12 mouse cellular contexts compared by ENCODE assay signal in genomic region chr2:152393225-152394017, GRCm38 (mm10). TPM values are rescaled to one million over a fixed set of nuclear protein-coding genes. Genes with fewer than 3 reads are reported as not detected.
DNase-seq lines count a peak whose midpoint lies in the region; ATAC-seq and TF ChIP-seq lines count a peak whose summit lies in the region.
"Had no signal": no experiment of that assay in that cellular context is flagged by ENCODE, and none has a peak within 500 bp of the region (broad histone marks: within the 10 kb centered on the region; RNA-seq: fewer than 3 reads in every experiment).

No protein-coding gene starts in this region.

- no peaks in the 10 kb centered on the region for H3K9me3 ChIP-seq in kidney, postnatal 0 days (replicated peaks; ENCODE audit: low read length)
- no peaks in the 10 kb centered on the region for H3K9me3 ChIP-seq in hindbrain, embryonic 15.5 days
- no peaks in the 10 kb centered on the region for H3K9me3 ChIP-seq in neural tube, embryonic 13.5 days
- H3K9me3 ChIP-seq: limb, embryonic 15.5 days had no signal

- H3K27ac ChIP-seq in kidney, postnatal 0 days = 0 out of 2 replicates have a peak overlapping the region, but pooled peaks have one; percentile 37
- no peak overlapping the region for H3K27ac ChIP-seq in hindbrain, embryonic 15.5 days (replicated peaks)
- 0 out of 2 replicates have a peak overlapping the region, but pooled peaks have one; percentile 7 for H3K27ac ChIP-seq in neural tube, embryonic 13.5 days (replicated peaks)

- no peak for ATAC-seq in kidney, postnatal 0 days (replicated peaks; ENCODE audit: low FRiP score, low read depth)
- no peak for ATAC-seq in hindbrain, embryonic 15.5 days (ENCODE audit: low FRiP score, low read depth)
- ATAC-seq in neural tube, embryonic 13.5 days (ENCODE audit: low read depth) = no peak

- H3K4me2 ChIP-seq in kidney, postnatal 0 days (ENCODE audit: low read length) = peak overlapping the region; percentile 95; the same call in 1 of the 2 replicates
- peak overlapping the region; percentile 94 for H3K4me2 ChIP-seq in hindbrain, embryonic 15.5 days
- H3K4me2 ChIP-seq in neural tube, embryonic 13.5 days = peak overlapping the region; percentile 98

- peaks cover 15% of the 10 kb centered on the region; the same call in 1 of the 2 replicates for H3K4me1 ChIP-seq in kidney, postnatal 0 days (replicated peaks; ENCODE audit: insufficient read depth, low read length)
- peaks cover 27% of the 10 kb centered on the region for H3K4me1 ChIP-seq in hindbrain, embryonic 15.5 days (replicated peaks)
- peaks cover 32% of the 10 kb centered on the region for H3K4me1 ChIP-seq in neural tube, embryonic 13.5 days (replicated peaks)

- H3K36me3 ChIP-seq in kidney, postnatal 0 days (ENCODE audit: insufficient read depth, low read length) = no peaks in the 10 kb centered on the region
- H3K36me3 ChIP-seq in hindbrain, embryonic 15.5 days = no peaks in the 10 kb centered on the region
- peaks cover 14% of the 10 kb centered on the region for H3K36me3 ChIP-seq in neural tube, embryonic 13.5 days

- 43% methylated on average over 9 of the region's 9 CpGs for WGBS in kidney, postnatal 0 days
- WGBS in hindbrain, embryonic 15.5 days = 59% methylated on average over 9 of the region's 9 CpGs
- 57% methylated on average over 9 of the region's 9 CpGs for WGBS in neural tube, embryonic 13.5 days

- no peak overlapping the region for H3K4me3 ChIP-seq in kidney, postnatal 0 days (replicated peaks; ENCODE audit: low read depth, low read length)
- H3K4me3 ChIP-seq in hindbrain, embryonic 15.5 days = peak overlapping the region; percentile 75; the same call in 1 of the 2 replicates
- H3K4me3 ChIP-seq in neural tube, embryonic 13.5 days = peak overlapping the region; percentile 84
- H3K4me3 ChIP-seq: erythroblast, embryonic 14.5 days had no signal

- TF ChIP-seq CTCF in kidney, postnatal 0 days (IDR thresholded peaks at IDR 0.05; ENCODE audit: low read depth) = no peak

- no peaks in the 10 kb centered on the region for H3K27me3 ChIP-seq in kidney, postnatal 0 days (ENCODE audit: insufficient read depth, low read length)
- H3K27me3 ChIP-seq in hindbrain, embryonic 15.5 days = no peaks in the 10 kb centered on the region
- no peaks in the 10 kb centered on the region for H3K27me3 ChIP-seq in neural tube, embryonic 13.5 days
- H3K27me3 ChIP-seq: limb, embryonic 15.5 days had no signal

- H3K9ac ChIP-seq in kidney, postnatal 0 days (ENCODE audit: low read depth, low read length) = no peak overlapping the region
- H3K9ac ChIP-seq in hindbrain, embryonic 15.5 days = no peak overlapping the region
- H3K9ac ChIP-seq in neural tube, embryonic 13.5 days = peak overlapping the region; percentile 39
- H3K9ac ChIP-seq: limb, embryonic 15.5 days had no signal

- peak; percentile 32 for DNase-seq in adrenal gland, postnatal 10 days
- DNase-seq in adrenal gland, adult 8-10 months = no peak
- no peak for DNase-seq in kidney, postnatal 0 days (ENCODE audit: low spot score)
- DNase-seq in kidney, postnatal 14 days = no peak
- DNase-seq in right cerebral cortex, postnatal 14 days = no peak
- DNase-seq in layer of hippocampus, postnatal 36 days = no peak
- DNase-seq: spleen, adult 18-20 months had no signal

RNA-seq across cellular contexts. Expression of gene Sox12, which starts 4.4 kb away (rescaled TPM):
- 10 to 100 TPM; 15.7 to 22.7 TPM for total RNA-seq in adrenal gland, postnatal 10 days (2021)
- 10 to 100 TPM in 3 of 4 experiments, 1 to 10 TPM in 1; 9.9 to 16.8 (median 12.6) TPM for total RNA-seq in adrenal gland, adult 8-10 months (2022)
- 8.2 and 9.2 TPM in 2 replicates for polyA plus RNA-seq in kidney, postnatal 0 days (2015; fragmentation: Nextera tagmentation; extraction: Ambion mirVana)
- polyA plus RNA-seq in hindbrain, embryonic 15.5 days (2015; fragmentation: Nextera tagmentation; extraction: Ambion mirVana) = 13.8 and 14.9 TPM in 2 replicates
- polyA plus RNA-seq in neural tube, embryonic 13.5 days (2015; fragmentation: Nextera tagmentation; extraction: Ambion mirVana) = 14.9 and 15.3 TPM in 2 replicates
- 10 to 100 TPM; 15.5 to 15.7 TPM for total RNA-seq in layer of hippocampus, postnatal 36 days (2021)

RNA-seq across cellular contexts. Expression of gene Nrsn2, which starts 17.0 kb away (rescaled TPM):
- total RNA-seq in adrenal gland, postnatal 10 days (2021) = 1 to 10 TPM; 1.8 to 2.8 TPM
- total RNA-seq in adrenal gland, adult 8-10 months (2022) = 10 to 100 TPM in 1 of 4 experiments, 1 to 10 TPM in 3; 5.3 to 11.3 (median 8.1) TPM
- polyA plus RNA-seq in kidney, postnatal 0 days (2015; fragmentation: Nextera tagmentation; extraction: Ambion mirVana) = 0.60 and 0.68 TPM in 2 replicates
- polyA plus RNA-seq in hindbrain, embryonic 15.5 days (2015; fragmentation: Nextera tagmentation; extraction: Ambion mirVana) = 50.6 and 60.3 TPM in 2 replicates
- 30.7 and 32.0 TPM in 2 replicates for polyA plus RNA-seq in neural tube, embryonic 13.5 days (2015; fragmentation: Nextera tagmentation; extraction: Ambion mirVana)
- total RNA-seq in layer of hippocampus, postnatal 36 days (2021) = 10 to 100 TPM; 67.2 to 85.4 TPM
- total RNA-seq: heart, adult 18-20 months had no signal
- polyA plus RNA-seq: erythroblast, embryonic 14.5 days had no signal

RNA-seq across cellular contexts. Expression of gene Zcchc3, which starts 21.4 kb away (rescaled TPM):
- 10 to 100 TPM in 1 of 2 experiments, 1 to 10 TPM in 1; 9.4 to 11.1 TPM for total RNA-seq in adrenal gland, postnatal 10 days (2021)
- total RNA-seq in adrenal gland, adult 8-10 months (2022) = 10 to 100 TPM in 1 of 4 experiments, 1 to 10 TPM in 3; 7.9 to 11.2 (median 9.2) TPM
- 28.3 and 31.0 TPM in 2 replicates for polyA plus RNA-seq in kidney, postnatal 0 days (2015; fragmentation: Nextera tagmentation; extraction: Ambion mirVana)
- 18.6 TPM in 2 replicates for polyA plus RNA-seq in hindbrain, embryonic 15.5 days (2015; fragmentation: Nextera tagmentation; extraction: Ambion mirVana)
- 21.5 and 24.5 TPM in 2 replicates for polyA plus RNA-seq in neural tube, embryonic 13.5 days (2015; fragmentation: Nextera tagmentation; extraction: Ambion mirVana)
- total RNA-seq in layer of hippocampus, postnatal 36 days (2021) = 10 to 100 TPM in 1 of 2 experiments, 1 to 10 TPM in 1; 9.3 to 10.0 TPM

RNA-seq across cellular contexts. Expression of gene 6820408C15Rik, which starts 22.0 kb away (rescaled TPM):
- under 1 TPM; 0.42 to 0.79 TPM for total RNA-seq in adrenal gland, postnatal 10 days (2021)
- under 1 TPM; 0.32 to 0.51 (median 0.42) TPM for total RNA-seq in adrenal gland, adult 8-10 months (2022)
- 0.76 and 0.92 TPM in 2 replicates for polyA plus RNA-seq in kidney, postnatal 0 days (2015; fragmentation: Nextera tagmentation; extraction: Ambion mirVana)
- 2.2 and 2.3 TPM in 2 replicates for polyA plus RNA-seq in hindbrain, embryonic 15.5 days (2015; fragmentation: Nextera tagmentation; extraction: Ambion mirVana)
- polyA plus RNA-seq in neural tube, embryonic 13.5 days (2015; fragmentation: Nextera tagmentation; extraction: Ambion mirVana) = 0.67 and 0.83 TPM in 2 replicates
- total RNA-seq in layer of hippocampus, postnatal 36 days (2021) = 1 to 10 TPM; 2.5 to 2.6 TPM
- polyA plus RNA-seq: erythroblast, embryonic 14.5 days; limb, embryonic 15.5 days had no signal

RNA-seq across cellular contexts. Expression of gene Trib3, which starts 49.6 kb away (rescaled TPM):
- total RNA-seq in adrenal gland, postnatal 10 days (2021) = 1 to 10 TPM; 4.6 to 6.8 TPM
- total RNA-seq in adrenal gland, adult 8-10 months (2022) = 10 to 100 TPM in 2 of 4 experiments, 1 to 10 TPM in 2; 2.8 to 11.3 (median 6.9) TPM
- 0.79 and 1.1 TPM in 2 replicates for polyA plus RNA-seq in kidney, postnatal 0 days (2015; fragmentation: Nextera tagmentation; extraction: Ambion mirVana)
- polyA plus RNA-seq in hindbrain, embryonic 15.5 days (2015; fragmentation: Nextera tagmentation; extraction: Ambion mirVana) = 1.8 TPM in 2 replicates
- 1.1 and 2.1 TPM in 2 replicates for polyA plus RNA-seq in neural tube, embryonic 13.5 days (2015; fragmentation: Nextera tagmentation; extraction: Ambion mirVana)
- under 1 TPM; 0.37 to 0.73 TPM for total RNA-seq in layer of hippocampus, postnatal 36 days (2021)

Comparison
In these comparisons a context has a peak if more than half of its experiments do, and no peak if none do; other contexts are left out.
1. RNA of gene Nrsn2, which starts 17.0 kb away (total RNA-seq): 67.2 to 85.4 TPM in layer of hippocampus, postnatal 36 days; 5.3 to 11.3 TPM in adrenal gland, adult 8-10 months and 1.8 to 2.8 TPM in adrenal gland, postnatal 10 days; every median in the first group is over 4 times any median in the second.
2. Peak in every context shown above with its lines, with median percentiles within 50 percentile points of each other: H3K4me2 ChIP-seq.